ENCODE assay signal across 10 mouse cellular contexts in the genomic region with DNA sequence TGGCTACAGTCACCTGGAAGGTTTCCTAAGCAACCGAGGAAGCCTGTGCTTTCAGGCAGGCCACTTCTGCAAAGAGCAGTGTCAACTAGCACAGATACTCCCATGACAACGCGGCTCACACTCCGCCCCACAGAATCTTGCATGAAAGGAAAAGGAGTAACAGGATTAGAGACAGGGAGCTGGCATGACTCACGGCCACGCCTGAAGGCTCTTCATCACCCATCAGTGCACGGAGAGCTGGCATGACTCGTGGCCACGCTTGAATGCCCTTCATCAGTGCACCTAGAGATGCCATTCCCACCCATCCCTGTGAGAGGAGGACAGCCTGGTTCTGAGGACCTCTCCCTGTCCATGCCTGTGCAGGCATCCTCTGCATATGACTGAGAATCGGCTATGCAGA. TPM values are rescaled to one million over a fixed set of nuclear protein-coding genes. Genes with fewer than 3 reads are reported as not detected.
DNase-seq lines count a peak whose midpoint lies in the region; ATAC-seq lines count a peak whose summit lies in the region.
"Had no signal": no experiment of that assay in that cellular context is flagged by ENCODE, and none has a peak within 500 bp of the region (broad histone marks: within the 10 kb centered on the region; RNA-seq: fewer than 3 reads in every experiment).

No protein-coding gene starts in this region.

- intact Hi-C loops in left cerebral cortex, postnatal 36 days (cut with DNase I), result loop anchor here (1.0 to 10.0 kb wide), 3 partner anchors 75 to 278 kb away; a partner anchor contains a TSS

- ATAC-seq in cerebellum, adult (ENCODE audit: insufficient number of reproducible peaks, low FRiP score, low TSS enrichment), result no peak

- peak; percentile 72 to 82 for DNase-seq in cerebellum, postnatal 14 days
- DNase-seq in left cerebral cortex, adult 18-20 months (ENCODE audit: low spot score in 2 of 2), result peak; percentile 37 to 41
- DNase-seq in left cerebral cortex, adult 11 months (ENCODE audit: low spot score), result no peak
- peak; percentile 75 for DNase-seq in MN1 (ENCODE audit: low spot score)
- peak; percentile 20 to 25 for DNase-seq in left cerebral cortex, postnatal 36 days (ENCODE audit: low spot score in 2 of 2)
- no peak for DNase-seq in layer of hippocampus, adult 18-20 months (ENCODE audit: low spot score in 2 of 2)
- no peak for DNase-seq in thymus, postnatal 14 days
- DNase-seq: heart, postnatal 10 days; thymus, adult 18-20 months had no signal

RNA-seq across cellular contexts. Expression of a gene that starts 20.8 kb away (rescaled TPM):
- total RNA-seq in left cerebral cortex, adult 18-20 months (2021), result 1 to 10 TPM; 1.9 to 2.1 TPM
- 1 to 10 TPM; 2.6 to 3.6 TPM for total RNA-seq in left cerebral cortex, postnatal 36 days (2021)
- 1 to 10 TPM in 1 of 2 experiments, under 1 TPM in 1; 0.58 to 1.6 TPM for total RNA-seq in layer of hippocampus, adult 18-20 months (2021)

RNA-seq across cellular contexts. Expression of a gene that starts 53.0 kb away (rescaled TPM):
- 1,000 to 10,000 TPM; 1,463 to 1,514 TPM for total RNA-seq in left cerebral cortex, adult 18-20 months (2021)
- total RNA-seq in left cerebral cortex, postnatal 36 days (2021), result 1,000 to 10,000 TPM; 1,300 to 1,479 TPM
- 1,000 to 10,000 TPM; 1,684 to 1,728 TPM for total RNA-seq in layer of hippocampus, adult 18-20 months (2021)

RNA-seq across cellular contexts. Expression of a gene that starts 59.3 kb away (rescaled TPM):
- total RNA-seq in left cerebral cortex, adult 18-20 months (2021), result 1 to 10 TPM; 3.5 to 3.8 TPM
- total RNA-seq in left cerebral cortex, postnatal 36 days (2021), result 1 to 10 TPM; 3.4 to 4.6 TPM
- total RNA-seq in layer of hippocampus, adult 18-20 months (2021), result 1 to 10 TPM; 3.3 to 4.1 TPM
- total RNA-seq: heart, postnatal 10 days had no signal

Comparison
In these comparisons a context has a peak if more than half of its experiments do, and no peak if none do; other contexts are left out.
1. DNase-seq: peak in cerebellum, postnatal 14 days (2 of 2), left cerebral cortex, adult 18-20 months (2 of 2), MN1 (single experiment) and left cerebral cortex, postnatal 36 days (2 of 2); none in left cerebral cortex, adult 11 months (single experiment), layer of hippocampus, adult 18-20 months (0 of 2) and thymus, postnatal 14 days (single experiment).